ENCODE assay signal across 9 mouse cellular contexts in the genomic region with DNA sequence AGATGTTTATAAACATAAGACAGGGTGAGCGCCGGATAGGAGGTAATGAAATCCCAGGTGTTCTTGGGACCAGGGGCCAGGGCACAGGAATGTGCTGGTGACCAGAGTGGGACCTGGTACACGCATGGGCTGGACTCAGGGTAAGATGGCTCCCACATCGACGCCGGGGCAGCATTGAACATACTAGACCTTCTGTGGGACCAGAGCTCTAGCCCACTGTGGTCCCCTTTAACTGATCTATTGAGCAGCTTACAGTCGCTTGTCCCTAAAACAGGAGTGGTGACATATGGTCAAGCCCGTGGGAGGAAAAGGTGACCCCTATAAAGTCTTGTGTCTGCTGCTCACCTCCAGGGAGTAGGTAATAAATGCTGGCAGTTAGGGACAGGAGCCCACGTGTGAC.
DNase-seq lines count a peak whose midpoint lies in the region; ATAC-seq and TF ChIP-seq lines count a peak whose summit lies in the region.
"Had no signal": no experiment of that assay in that cellular context is flagged by ENCODE, and none has a peak within 500 bp of the region (broad histone marks: within the 10 kb centered on the region; RNA-seq: fewer than 3 reads in every experiment).

No protein-coding gene starts in this region.

- peak overlapping the region; percentile 1; the same call in 1 of the 2 replicates for H3K4me3 ChIP-seq in forebrain, embryonic 10.5 days
- H3K4me3 ChIP-seq in forebrain, postnatal 0 days (ENCODE audit: low read depth, low read length): no peak overlapping the region
- peak overlapping the region; percentile 4; the same call in 1 of the 2 replicates for H3K4me3 ChIP-seq in left cerebral cortex, adult 2 months
- no peak overlapping the region for H3K4me3 ChIP-seq in hindbrain, embryonic 12.5 days
- H3K4me3 ChIP-seq in midbrain, embryonic 14.5 days (replicated peaks; ENCODE audit: low read depth, low read length): no peak overlapping the region

- TF ChIP-seq CTCF in forebrain, postnatal 0 days (IDR thresholded peaks at IDR 0.05; ENCODE audit: low read depth): no peak
- TF ChIP-seq CTCF in left cerebral cortex, adult 2 months (IDR thresholded peaks at IDR 0.05): no peak

- H3K27me3 ChIP-seq in forebrain, embryonic 10.5 days (ENCODE audit: poor library complexity, severe bottlenecking): peaks cover 7% of the 10 kb centered on the region; the same call in 1 of the 2 replicates
- H3K27me3 ChIP-seq in forebrain, postnatal 0 days (ENCODE audit: insufficient read depth, low read length): no peaks in the 10 kb centered on the region
- H3K27me3 ChIP-seq in hindbrain, embryonic 12.5 days: 0 out of 2 replicates have a peak, but pooled peaks cover 3% of the 10 kb centered on the region
- no peaks in the 10 kb centered on the region for H3K27me3 ChIP-seq in midbrain, embryonic 14.5 days (ENCODE audit: control insufficient read depth, insufficient read depth, low read length)

- WGBS in forebrain, embryonic 10.5 days: 90% methylated on average over 9 of the region's 9 CpGs
- 91% methylated on average over 9 of the region's 9 CpGs for WGBS in forebrain, postnatal 0 days
- WGBS in hindbrain, embryonic 12.5 days: 86% methylated on average over 9 of the region's 9 CpGs
- WGBS in midbrain, embryonic 14.5 days: 94% methylated on average over 9 of the region's 9 CpGs

- H3K36me3 ChIP-seq in forebrain, embryonic 10.5 days (replicated peaks): peaks cover 21% of the 10 kb centered on the region
- H3K36me3 ChIP-seq in forebrain, postnatal 0 days (ENCODE audit: insufficient read depth): no peaks in the 10 kb centered on the region
- H3K36me3 ChIP-seq in hindbrain, embryonic 12.5 days: no peaks in the 10 kb centered on the region
- no peaks in the 10 kb centered on the region for H3K36me3 ChIP-seq in midbrain, embryonic 14.5 days (ENCODE audit: control insufficient read depth, insufficient read depth, low read length)

- H3K4me1 ChIP-seq in forebrain, embryonic 10.5 days: peaks cover 62% of the 10 kb centered on the region
- H3K4me1 ChIP-seq in forebrain, postnatal 0 days (ENCODE audit: insufficient read depth): peaks cover 9% of the 10 kb centered on the region; the same call in 1 of the 2 replicates
- H3K4me1 ChIP-seq in hindbrain, embryonic 12.5 days: peaks cover 68% of the 10 kb centered on the region
- peaks cover 34% of the 10 kb centered on the region for H3K4me1 ChIP-seq in midbrain, embryonic 14.5 days (ENCODE audit: control insufficient read depth, insufficient read depth, low read length)

- no peak for DNase-seq in forebrain, embryonic 10.5 days (ENCODE audit: extremely low spot score, low spot score)
- DNase-seq in forebrain, postnatal 0 days: no peak
- DNase-seq in left cerebral cortex, adult 2 months (ENCODE audit: extremely low spot score in 1 of 2, low spot score in 2 of 2): no peak
- no peak for DNase-seq in left cerebral cortex, postnatal 25 days (ENCODE audit: low spot score in 2 of 2)
- DNase-seq in midbrain, embryonic 14.5 days: no peak
- DNase-seq in adrenal gland, postnatal 36 days: no peak
- DNase-seq in gastrocnemius, postnatal 10 days: no peak
- DNase-seq: lung, postnatal 10 days had no signal

- peak overlapping the region; percentile 69 for H3K27ac ChIP-seq in forebrain, embryonic 10.5 days
- H3K27ac ChIP-seq in forebrain, postnatal 0 days (ENCODE audit: low read depth, low read length): no peak overlapping the region
- peak overlapping the region; percentile 73; the same call in 1 of the 2 replicates for H3K27ac ChIP-seq in left cerebral cortex, adult 2 months
- no peak overlapping the region for H3K27ac ChIP-seq in hindbrain, embryonic 12.5 days
- H3K27ac ChIP-seq in midbrain, embryonic 14.5 days (replicated peaks; ENCODE audit: low read depth, low read length): no peak overlapping the region

- no peak for ATAC-seq in forebrain, postnatal 0 days
- no peak for ATAC-seq in hindbrain, embryonic 12.5 days (ENCODE audit: low FRiP score)
- ATAC-seq in midbrain, embryonic 14.5 days (ENCODE audit: low FRiP score, low TSS enrichment): no peak

- H3K9me3 ChIP-seq in forebrain, embryonic 10.5 days: no peaks in the 10 kb centered on the region
- no peaks in the 10 kb centered on the region for H3K9me3 ChIP-seq in forebrain, postnatal 0 days (ENCODE audit: low read length)
- H3K9me3 ChIP-seq in hindbrain, embryonic 12.5 days (replicated peaks): no peaks in the 10 kb centered on the region
- no peaks in the 10 kb centered on the region for H3K9me3 ChIP-seq in midbrain, embryonic 14.5 days (ENCODE audit: control insufficient read depth, low read length)

- intact Hi-C loops in left cerebral cortex, adult 2 months (cut with DNase I): no loop called here
- intact Hi-C loops in left cerebral cortex, postnatal 25 days (cut with DNase I): no loop called here

- no peak overlapping the region for H3K4me2 ChIP-seq in forebrain, postnatal 0 days (ENCODE audit: low read depth)
- 0 out of 2 replicates have a peak overlapping the region, but pooled peaks have one; percentile 6 for H3K4me2 ChIP-seq in hindbrain, embryonic 12.5 days (replicated peaks)
- 0 out of 2 replicates have a peak overlapping the region, but pooled peaks have one; percentile 3 for H3K4me2 ChIP-seq in midbrain, embryonic 14.5 days (ENCODE audit: low read length)

- H3K9ac ChIP-seq in forebrain, postnatal 0 days: no peak overlapping the region
- no peak overlapping the region for H3K9ac ChIP-seq in hindbrain, embryonic 12.5 days
- no peak overlapping the region for H3K9ac ChIP-seq in midbrain, embryonic 14.5 days (replicated peaks; ENCODE audit: low read length)

Comparison
In these comparisons a context has a peak if more than half of its experiments do, and no peak if none do; other contexts are left out.
1. H3K27ac ChIP-seq: peak in forebrain, embryonic 10.5 days (single experiment) and left cerebral cortex, adult 2 months (single experiment); none in forebrain, postnatal 0 days (single experiment), hindbrain, embryonic 12.5 days (single experiment) and midbrain, embryonic 14.5 days (single experiment).
2. H3K4me3 ChIP-seq: peak in forebrain, embryonic 10.5 days (single experiment) and left cerebral cortex, adult 2 months (single experiment); none in forebrain, postnatal 0 days (single experiment), hindbrain, embryonic 12.5 days (single experiment) and midbrain, embryonic 14.5 days (single experiment).